Mouse (Mus musculus): ENCODE measurements around the gene Znrf1. TPM values are rescaled to one million over a fixed set of nuclear protein-coding genes. Genes with fewer than 3 reads are reported as not detected.
"Not testable (repeated sequence)": the region's sequence is repeated elsewhere in the genome, so short reads cannot be mapped to it uniquely, and the experiment has no call there.

Gene Znrf1
- 22.8 and 25.3 TPM in 2 replicates for polyA plus RNA-seq (2016; fragmentation: Nextera tagmentation; extraction: Ambion mirVana)

DNA sequence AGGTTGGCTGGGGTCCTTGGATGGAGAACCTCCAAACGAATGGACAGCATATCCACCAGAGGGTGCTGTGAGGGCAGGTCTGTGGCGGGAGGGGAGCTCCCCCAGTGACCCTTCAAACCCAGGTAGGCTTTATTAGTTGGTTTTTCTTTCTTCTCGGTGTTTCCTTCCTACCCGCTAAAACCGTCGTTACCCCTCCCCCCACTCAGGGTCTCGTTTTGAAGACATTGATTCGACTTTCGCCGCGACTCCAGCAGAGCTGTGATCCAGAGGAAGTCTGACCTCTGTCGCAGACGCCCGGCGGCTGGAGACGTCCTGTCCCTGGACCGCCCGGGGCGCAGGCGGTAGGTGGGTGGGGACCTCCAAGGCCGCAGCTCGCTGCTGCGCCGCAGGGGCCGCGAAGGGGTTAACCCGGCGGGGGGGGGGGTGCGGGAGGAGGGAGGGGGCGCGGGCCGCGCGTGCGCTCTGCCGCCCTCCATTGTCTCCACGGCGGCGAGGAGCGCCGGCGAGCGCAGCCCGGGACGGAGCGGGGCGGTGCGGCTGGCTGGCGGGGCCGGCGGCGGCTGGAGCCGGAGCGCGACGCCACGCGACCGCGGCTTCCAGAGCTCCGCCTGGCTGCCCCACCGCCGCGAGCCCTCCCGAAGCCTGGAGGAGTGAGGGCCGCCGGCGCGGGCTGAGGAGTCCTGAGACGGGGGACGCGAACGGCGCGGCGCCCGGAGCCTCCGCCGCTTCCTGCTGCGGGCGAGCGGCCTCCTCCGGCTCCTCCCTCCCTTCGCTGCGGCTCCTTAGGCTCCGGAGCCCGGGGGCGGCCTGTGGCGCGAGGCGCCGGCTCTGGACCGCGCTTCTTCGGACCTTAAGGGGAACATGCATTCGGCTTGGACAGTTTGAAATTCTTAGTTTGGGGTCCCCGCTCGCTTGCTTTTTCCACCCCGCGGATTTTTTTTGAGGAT, at the start of gene Znrf1:
Znrf1 (plus strand) TSS at position 67 of the 947 bp plus-strand sequence.
- WGBS = under 1% methylated on average over 85 of the region's 100 CpGs

DNA sequence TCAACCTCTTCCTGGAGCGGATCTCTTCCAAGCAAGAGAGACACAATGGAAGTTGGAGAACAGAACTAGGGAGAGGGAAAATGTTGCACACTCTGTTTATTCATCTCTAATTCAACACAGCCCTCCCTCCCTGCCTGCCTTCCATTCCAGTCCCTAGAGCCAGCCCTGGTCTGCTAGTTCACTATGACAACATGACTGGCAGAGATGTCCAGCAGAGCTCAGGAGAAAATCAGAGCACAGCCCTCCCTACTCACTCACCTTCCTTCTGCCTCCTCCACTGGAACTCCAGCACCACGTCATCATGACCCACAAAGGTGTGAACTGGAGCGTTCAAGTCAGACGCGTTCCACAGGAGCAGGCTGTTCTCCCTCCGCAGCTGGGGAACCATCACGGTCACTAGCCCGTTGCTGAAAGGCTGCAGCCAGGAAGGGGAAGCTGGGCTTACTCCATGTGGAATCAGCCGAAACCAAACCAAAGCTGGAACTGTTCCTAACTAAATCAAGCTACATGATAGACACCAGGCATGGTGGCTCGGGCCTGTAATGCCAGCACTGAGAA, 45.8 kb upstream of the Znrf1 start:
- Histone ChIP-seq H3K27ac (no peak overlapping the region), H3K36me3 (replicated peaks) (peaks cover 24% of the 10 kb centered on the region), H3K27me3 (ENCODE audit: poor library complexity, severe bottlenecking) (no peaks in the 10 kb centered on the region), H3K9me3 (no peaks in the 10 kb centered on the region), H3K4me1 (no peaks in the 10 kb centered on the region), H3K4me3 (no peak overlapping the region)
- DNase-seq (ENCODE audit: extremely low spot score, low spot score) = no peak
- WGBS = 92% methylated on average over 10 of the region's 10 CpGs

More for the DNA sequence above, at the start of gene Znrf1:
- H3K9me3 ChIP-seq = no peaks in the 10 kb centered on the region
- no peaks in the 10 kb centered on the region for H3K27me3 ChIP-seq (ENCODE audit: poor library complexity, severe bottlenecking)
- peak; percentile 87 for DNase-seq (ENCODE audit: extremely low spot score, low spot score)
- H3K4me1 ChIP-seq = peaks cover 47% of the 10 kb centered on the region
- H3K27ac ChIP-seq = peak within 1 kb of the TSS; percentile 99
- peak within 1 kb of the TSS; percentile 84 for H3K4me3 ChIP-seq
- peaks cover 16% of the 10 kb centered on the region for H3K36me3 ChIP-seq (replicated peaks)

DNA sequence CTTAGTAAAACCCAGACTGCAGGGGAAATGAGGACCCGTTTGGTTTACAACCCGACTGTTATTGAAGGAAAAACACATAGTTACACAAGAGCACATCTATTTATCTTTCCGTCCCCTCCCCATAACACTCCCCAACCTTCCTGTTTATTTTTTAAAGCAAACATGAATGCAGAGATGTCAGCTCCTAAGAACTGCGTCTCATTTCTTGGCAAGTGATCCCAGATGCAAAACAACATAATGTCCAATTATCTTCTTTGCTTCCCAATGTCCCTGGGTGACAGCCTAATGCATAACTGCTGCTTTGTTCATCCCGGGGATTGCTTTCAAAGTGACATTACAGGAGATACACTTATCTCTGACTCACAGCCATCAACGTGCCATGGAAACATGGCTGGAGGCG, 44.7 kb upstream of the Znrf1 start:
- 92% methylated on average over 7 of the region's 7 CpGs for WGBS

GRCm38 (mm10) chr8:111492508-111492907, 43.4 kb upstream of the Znrf1 start:
- DNase-seq (ENCODE audit: extremely low spot score, low spot score) = no peak
- no peak overlapping the region for H3K4me3 ChIP-seq
- H3K36me3 ChIP-seq (replicated peaks) = peaks cover 23% of the 10 kb centered on the region
- H3K9me3 ChIP-seq = no peaks in the 10 kb centered on the region
- H3K27ac ChIP-seq = no peak overlapping the region
- H3K27me3 ChIP-seq (ENCODE audit: poor library complexity, severe bottlenecking) = no peaks in the 10 kb centered on the region
- 92% methylated on average over 9 of the region's 9 CpGs for WGBS
- no peaks in the 10 kb centered on the region for H3K4me1 ChIP-seq

More for the DNA sequence above, 44.7 kb upstream of the Znrf1 start:
- Histone ChIP-seq H3K27me3 (ENCODE audit: poor library complexity, severe bottlenecking) (no peaks in the 10 kb centered on the region), H3K4me1 (no peaks in the 10 kb centered on the region), H3K27ac (no peak overlapping the region), H3K4me3 (no peak overlapping the region), H3K36me3 (replicated peaks) (peaks cover 22% of the 10 kb centered on the region), H3K9me3 (no peaks in the 10 kb centered on the region)
- no peak for DNase-seq (ENCODE audit: extremely low spot score, low spot score)

GRCm38 (mm10) chr8:111493176-111493575, 42.7 kb upstream of the Znrf1 start:
- 96% methylated on average over 3 of the region's 3 CpGs for WGBS
- H3K27me3 ChIP-seq (ENCODE audit: poor library complexity, severe bottlenecking) = no peaks in the 10 kb centered on the region
- H3K4me3 ChIP-seq = no peak overlapping the region
- no peaks in the 10 kb centered on the region for H3K4me1 ChIP-seq
- peaks cover 25% of the 10 kb centered on the region for H3K36me3 ChIP-seq (replicated peaks)
- DNase-seq (ENCODE audit: extremely low spot score, low spot score) = no peak
- H3K27ac ChIP-seq = no peak overlapping the region
- no peaks in the 10 kb centered on the region for H3K9me3 ChIP-seq

DNA sequence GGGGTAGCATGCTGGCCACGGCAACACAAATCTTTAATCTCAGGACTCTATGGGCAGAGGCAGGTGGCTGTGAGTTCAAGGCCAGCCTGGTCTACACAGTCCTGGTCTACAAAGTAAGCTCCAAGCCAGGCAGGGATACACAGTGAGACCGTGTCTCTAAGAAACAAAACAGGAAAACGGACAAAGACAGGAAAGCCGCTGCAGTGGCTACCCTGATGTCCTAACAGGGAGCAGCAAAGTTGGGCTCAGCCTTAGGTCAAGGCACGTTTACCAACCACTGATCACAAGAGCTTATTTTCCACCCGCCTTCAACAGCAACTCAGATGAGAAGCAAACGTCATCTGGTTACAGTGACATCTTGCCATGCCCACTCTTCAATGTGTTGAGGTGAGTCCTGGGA, 39.6 kb upstream of the Znrf1 start:
- no peak for DNase-seq (ENCODE audit: extremely low spot score, low spot score)
- Histone ChIP-seq H3K4me1 (no peaks in the 10 kb centered on the region), H3K36me3 (replicated peaks) (peaks cover 45% of the 10 kb centered on the region), H3K4me3 (no peak overlapping the region), H3K27me3 (ENCODE audit: poor library complexity, severe bottlenecking) (no peaks in the 10 kb centered on the region), H3K27ac (no peak overlapping the region), H3K9me3 (no peaks in the 10 kb centered on the region)
- 87% methylated on average over 7 of the region's 7 CpGs for WGBS

- H3K27ac ChIP-seq; H3K4me3 ChIP-seq; H3K4me1 ChIP-seq; H3K9me3 ChIP-seq; H3K27me3 ChIP-seq (ENCODE audit: poor library complexity, severe bottlenecking); DNase-seq (ENCODE audit: extremely low spot score, low spot score): not testable (repeated sequence)
- H3K36me3 ChIP-seq (replicated peaks) = peaks cover 42% of the 10 kb centered on the region
- WGBS = 89% methylated on average over 6 of the region's 6 CpGs
Observed at GRCm38 (mm10) chr8:111498249-111498648, 37.6 kb upstream of the Znrf1 start.

GRCm38 (mm10) chr8:111501724-111502464, 34.0 kb upstream of the Znrf1 start:
- no peaks in the 10 kb centered on the region for H3K4me1 ChIP-seq
- H3K4me3 ChIP-seq = no peak overlapping the region
- no peak for DNase-seq (ENCODE audit: extremely low spot score, low spot score)
- H3K27me3 ChIP-seq (ENCODE audit: poor library complexity, severe bottlenecking) = no peaks in the 10 kb centered on the region
- peaks cover 34% of the 10 kb centered on the region for H3K36me3 ChIP-seq (replicated peaks)
- H3K9me3 ChIP-seq = no peaks in the 10 kb centered on the region
- no peak overlapping the region for H3K27ac ChIP-seq
- 80% methylated on average over 11 of the region's 11 CpGs for WGBS

GRCm38 (mm10) chr8:111508566-111508965, 27.3 kb upstream of the Znrf1 start:
- Histone ChIP-seq H3K27ac (no peak overlapping the region), H3K4me3 (no peak overlapping the region), H3K27me3 (ENCODE audit: poor library complexity, severe bottlenecking) (no peaks in the 10 kb centered on the region), H3K36me3 (replicated peaks) (peaks cover 7% of the 10 kb centered on the region; the same call in 1 of the 2 replicates), H3K9me3 (no peaks in the 10 kb centered on the region), H3K4me1 (no peaks in the 10 kb centered on the region)
- WGBS = 73% methylated on average over 2 of the region's 2 CpGs
- DNase-seq (ENCODE audit: extremely low spot score, low spot score) = no peak

- no peaks in the 10 kb centered on the region for H3K4me1 ChIP-seq
- no peaks in the 10 kb centered on the region for H3K9me3 ChIP-seq
- H3K36me3 ChIP-seq (replicated peaks) = 0 out of 2 replicates have a peak, but pooled peaks cover 3% of the 10 kb centered on the region
- 92% methylated on average over 11 of the region's 11 CpGs for WGBS
- H3K27ac ChIP-seq = no peak overlapping the region
- H3K27me3 ChIP-seq (ENCODE audit: poor library complexity, severe bottlenecking) = no peaks in the 10 kb centered on the region
- DNase-seq (ENCODE audit: extremely low spot score, low spot score) = no peak
- no peak overlapping the region for H3K4me3 ChIP-seq
Observed at GRCm38 (mm10) chr8:111509278-111509677, 26.6 kb upstream of the Znrf1 start.

GRCm38 (mm10) chr8:111510401-111510800, 25.5 kb upstream of the Znrf1 start:
- Histone ChIP-seq H3K9me3 (no peaks in the 10 kb centered on the region; the same call in 1 of the 2 replicates), H3K27me3 (ENCODE audit: poor library complexity, severe bottlenecking) (no peaks in the 10 kb centered on the region), H3K4me3 (no peak overlapping the region), H3K27ac (no peak overlapping the region), H3K36me3 (replicated peaks) (peaks cover 2% of the 10 kb centered on the region; the same call in 1 of the 2 replicates), H3K4me1 (no peaks in the 10 kb centered on the region)
- DNase-seq (ENCODE audit: extremely low spot score, low spot score) = no peak
- WGBS = 78% methylated on average over 4 of the region's 4 CpGs

DNA sequence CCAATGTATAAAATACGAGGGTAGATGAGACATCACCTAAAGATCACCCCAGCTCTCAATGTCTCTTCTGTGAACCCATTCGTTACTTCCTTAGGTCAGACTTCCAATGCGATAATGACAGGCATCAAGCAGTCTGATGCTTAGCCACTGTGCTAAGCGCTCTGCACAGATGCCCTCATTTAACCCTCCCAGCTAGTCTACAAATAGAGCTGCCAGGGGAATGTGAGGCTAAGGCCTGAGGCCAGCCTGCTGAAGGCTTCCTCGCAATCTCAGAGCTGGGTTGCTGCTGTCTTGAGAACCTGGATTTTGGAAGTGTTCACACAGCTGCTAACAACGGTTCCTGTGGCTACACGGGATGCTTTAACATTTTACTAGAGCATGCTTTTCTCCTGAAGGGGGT, 23.0 kb upstream of the Znrf1 start:
- Histone ChIP-seq H3K36me3 (replicated peaks) (peaks cover 11% of the 10 kb centered on the region), H3K27me3 (ENCODE audit: poor library complexity, severe bottlenecking) (no peaks in the 10 kb centered on the region), H3K4me3 (no peak overlapping the region), H3K27ac (no peak overlapping the region), H3K4me1 (no peaks in the 10 kb centered on the region), H3K9me3 (no peaks in the 10 kb centered on the region; the same call in 1 of the 2 replicates)
- WGBS = 88% methylated on average over 7 of the region's 7 CpGs
- no peak for DNase-seq (ENCODE audit: extremely low spot score, low spot score)

Measured in forebrain, embryonic 10.5 days (tissue).